Mouse (Mus musculus): ENCODE measurements at regions not wholly inside any gene's neighbourhood (a gene's known extent, or its start where the extent isn't known, plus 50 kb on each side); places are given as distances from the start of the nearest gene placed in this dataset.
"Not testable (repeated sequence)": the region's sequence is repeated elsewhere in the genome, so short reads cannot be mapped to it uniquely, and the experiment has no call there.

DNA sequence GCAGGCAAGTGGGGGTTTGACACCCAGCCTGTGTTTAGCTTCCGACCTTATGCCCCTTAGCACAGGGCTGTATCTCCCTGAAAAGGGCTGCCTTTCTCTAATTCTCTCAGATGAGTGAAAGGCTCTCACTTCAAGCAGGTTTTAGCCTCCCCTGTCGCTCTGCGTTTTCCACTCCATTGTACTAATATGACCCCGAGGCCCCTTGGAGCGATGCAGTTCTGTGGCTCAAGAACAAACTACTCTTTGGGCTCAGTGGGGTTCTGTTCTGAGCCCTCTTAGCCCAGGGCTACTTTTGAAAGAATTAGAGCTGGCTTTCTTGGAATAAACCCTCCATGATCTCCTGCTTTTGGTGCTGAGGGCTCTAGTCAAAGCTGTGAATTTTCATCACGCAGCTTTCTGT lies 53.4 kb upstream of the Castor2 start:
- no peak for DNase-seq

DNA sequence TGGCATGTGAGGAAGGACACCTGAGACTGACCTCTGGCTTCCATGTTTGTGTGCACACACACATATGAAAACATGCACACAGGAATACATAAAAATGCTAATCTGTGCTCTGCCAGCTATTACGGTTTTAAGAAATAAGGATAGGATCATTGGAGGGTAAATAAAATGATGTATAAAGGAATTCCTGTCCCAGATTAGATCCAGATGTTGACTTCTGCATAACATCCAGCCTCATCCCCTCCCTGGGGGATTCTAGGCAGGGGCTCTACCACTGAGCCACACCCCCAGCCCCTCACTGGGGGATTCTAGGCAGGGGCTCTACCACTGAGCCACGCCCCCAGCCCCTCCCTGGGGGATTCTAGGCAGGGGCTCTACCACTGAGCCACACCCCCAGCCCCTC lies 56.6 kb upstream of the Castor2 start:
- DNase-seq: not testable (repeated sequence)

DNA sequence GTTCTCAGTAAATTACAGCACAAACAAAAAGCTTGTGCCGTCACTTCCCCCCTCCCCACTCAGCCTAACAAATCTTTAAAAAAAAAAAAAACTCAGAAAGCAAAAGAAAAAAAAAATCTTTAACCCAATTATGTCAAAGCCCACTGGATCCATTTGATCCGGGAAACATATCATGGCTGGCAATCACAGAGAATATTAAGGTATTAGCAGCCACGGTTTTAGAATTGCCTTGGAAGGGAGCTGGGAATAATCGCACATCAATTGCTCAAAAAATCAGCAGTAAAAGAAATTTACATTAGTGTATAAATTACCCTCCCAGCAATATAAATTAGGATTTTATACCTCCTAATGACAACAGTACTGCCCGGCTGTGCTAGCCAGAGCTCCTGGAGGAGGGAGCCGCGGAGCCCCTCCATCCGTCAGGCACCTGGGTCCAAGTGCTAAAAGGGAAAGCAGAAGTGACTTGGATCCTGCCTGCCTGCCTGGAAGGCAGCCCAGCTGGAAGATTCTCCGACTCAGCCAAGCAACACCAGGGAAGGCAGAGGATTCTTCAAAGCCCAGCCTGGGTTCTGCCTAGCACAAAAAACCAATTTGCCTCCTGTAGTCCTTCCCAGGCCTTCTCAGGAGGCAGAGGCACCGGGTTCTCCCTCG lies 72.1 kb upstream of the Castor2 start:
- DNase-seq: no peak

DNA sequence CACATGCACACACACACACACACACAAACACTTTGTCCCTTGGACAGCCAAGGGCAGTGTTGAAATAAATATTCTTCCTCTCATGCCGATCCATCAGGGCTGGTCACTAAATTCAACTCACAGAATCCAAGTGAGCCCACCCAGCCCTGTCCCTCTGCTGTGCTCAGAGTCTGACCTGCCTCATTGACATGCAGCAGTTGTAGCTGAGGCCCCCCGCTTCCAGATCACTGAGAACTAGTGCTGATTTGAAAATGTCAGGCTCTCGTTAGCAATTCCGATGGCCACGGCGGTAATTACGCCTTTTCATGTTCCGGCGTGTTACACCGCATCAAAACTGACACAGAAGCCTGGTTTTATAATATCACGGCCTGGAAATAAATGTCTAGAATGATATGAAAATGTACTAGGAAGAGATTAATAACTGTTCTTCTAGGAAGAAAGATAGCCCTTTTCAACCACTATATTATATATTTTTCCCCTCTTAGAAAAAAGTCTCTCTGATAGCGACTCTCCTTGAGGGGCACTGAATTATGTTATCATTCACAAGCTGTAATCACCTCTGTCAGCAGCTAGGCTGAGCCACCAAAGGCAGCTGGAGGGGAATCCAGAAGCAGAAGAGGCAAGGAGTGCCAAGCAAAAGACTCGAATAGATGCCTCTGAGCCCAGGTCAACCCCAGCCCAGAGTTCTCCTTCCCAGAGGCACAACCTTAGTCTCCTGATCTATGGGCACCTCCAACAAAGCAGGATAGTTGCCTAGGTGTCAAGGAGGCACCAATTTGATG lies 79.7 kb upstream of the Castor2 start:
- no peak for DNase-seq

DNA sequence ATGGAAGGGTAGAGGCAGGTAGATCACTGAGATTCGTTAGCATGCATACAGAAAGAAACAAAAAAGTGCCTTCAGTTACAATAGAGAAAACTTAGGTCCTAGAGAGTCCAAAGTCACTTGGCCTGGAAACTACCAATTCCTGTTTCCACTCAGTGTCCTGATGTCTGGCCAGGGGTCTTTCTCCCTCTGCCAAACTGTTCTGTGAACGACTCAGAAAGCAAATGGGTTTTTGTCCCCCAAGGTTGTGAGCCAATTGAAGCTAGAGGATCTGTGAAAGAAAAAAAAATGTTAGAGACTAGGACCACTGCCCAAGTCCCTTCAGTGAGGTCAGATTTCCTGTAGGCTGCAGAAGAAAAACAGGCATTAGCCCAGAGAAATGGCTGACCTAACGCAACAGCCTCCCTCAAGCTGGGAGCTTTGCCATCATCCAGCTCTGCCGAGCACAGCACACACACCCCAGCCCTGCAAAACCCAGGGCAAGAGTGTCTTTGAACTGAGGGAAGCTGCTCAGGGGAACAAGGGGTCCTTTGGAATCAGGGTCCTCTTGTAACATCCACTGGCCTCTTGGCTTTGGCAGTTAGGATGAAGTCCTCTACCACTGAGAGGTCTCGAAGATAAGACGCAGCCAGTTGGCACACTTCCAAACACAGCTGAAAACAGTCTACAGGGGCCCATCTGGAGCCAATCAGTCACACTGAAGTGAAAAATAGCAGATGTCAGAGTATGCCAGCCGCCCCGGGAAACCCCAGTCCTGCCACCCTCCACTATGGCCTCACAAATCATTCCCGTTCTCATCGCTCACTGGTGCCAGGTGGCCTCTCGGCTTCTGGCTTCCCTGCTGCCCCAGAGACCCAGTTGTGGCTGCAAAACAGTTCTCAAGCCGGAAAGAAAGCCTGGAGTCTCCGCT lies 85.0 kb upstream of the Castor2 start:
- DNase-seq: peak; percentile 99

DNA sequence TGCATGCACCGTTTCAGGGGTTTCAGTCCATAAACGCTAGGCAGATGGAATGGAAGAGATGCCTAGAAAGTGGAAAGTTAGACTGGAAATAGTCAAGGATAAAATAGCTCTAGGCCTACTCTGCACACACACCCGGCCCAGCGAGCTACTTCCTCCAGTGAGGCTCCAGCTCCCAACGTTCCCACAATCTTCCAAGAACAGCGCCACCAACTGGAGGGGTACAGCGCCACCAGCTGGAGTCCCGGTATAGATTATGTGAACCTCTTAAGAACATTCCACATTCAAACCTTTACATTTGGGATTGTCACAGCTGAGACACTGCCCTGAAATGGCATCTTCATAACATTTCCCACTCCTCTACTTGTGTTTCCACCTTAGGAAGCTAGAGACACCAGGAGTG lies 86.3 kb upstream of the Castor2 start:
- peak; percentile 42 for DNase-seq

DNA sequence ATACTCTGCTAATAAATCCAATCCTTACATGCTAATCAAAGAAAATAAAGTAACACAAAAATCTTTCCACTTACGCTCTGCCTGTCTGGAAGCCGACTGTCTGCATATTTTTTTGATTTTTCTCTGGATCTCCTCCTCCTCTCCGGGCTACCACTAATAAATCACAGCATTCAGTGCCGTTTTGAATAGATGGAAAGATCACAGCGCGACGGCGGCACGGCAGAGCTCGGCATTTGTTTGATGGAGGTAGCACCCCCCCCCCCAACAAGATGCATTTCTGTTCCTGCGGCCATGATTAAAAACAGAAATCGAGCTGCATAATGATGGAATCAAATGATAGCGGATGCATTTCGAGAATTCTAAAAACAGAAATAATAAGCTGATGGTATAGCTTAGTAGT lies 89.7 kb upstream of the Castor2 start:
- DNase-seq: no peak

DNA sequence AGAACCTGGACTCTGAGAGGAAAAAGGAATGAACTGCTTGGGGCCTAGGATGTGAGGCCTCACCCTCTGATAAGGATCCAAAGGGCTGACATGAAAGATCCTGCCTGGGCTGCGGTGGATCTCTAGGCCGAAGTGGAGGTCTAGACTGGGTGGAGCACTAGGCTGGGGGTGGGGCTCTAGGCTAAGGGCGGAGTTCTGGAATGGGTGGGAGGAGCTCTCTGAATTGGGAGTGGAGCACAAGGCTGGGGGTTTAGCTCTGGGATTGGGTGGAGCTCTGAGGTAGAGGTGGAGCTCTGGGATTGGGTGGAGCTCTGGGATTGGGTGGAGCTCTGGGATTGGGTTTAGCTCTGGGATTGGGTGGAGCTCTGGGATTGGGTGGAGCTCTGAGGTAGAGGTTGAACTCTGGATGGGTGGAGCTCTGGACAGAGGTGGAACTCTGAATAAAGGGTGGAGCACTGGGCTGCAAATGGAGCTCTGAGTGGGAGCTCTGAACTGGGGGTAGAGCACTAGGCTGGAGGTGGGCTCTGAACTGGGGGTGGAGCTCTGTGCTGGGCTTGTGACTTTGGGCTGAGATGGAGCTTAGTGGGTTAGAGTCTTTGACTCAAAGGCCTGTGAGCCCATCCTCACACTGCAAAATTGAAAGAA lies 92.3 kb upstream of the Castor2 start:
- peak; percentile 88 for DNase-seq

DNA sequence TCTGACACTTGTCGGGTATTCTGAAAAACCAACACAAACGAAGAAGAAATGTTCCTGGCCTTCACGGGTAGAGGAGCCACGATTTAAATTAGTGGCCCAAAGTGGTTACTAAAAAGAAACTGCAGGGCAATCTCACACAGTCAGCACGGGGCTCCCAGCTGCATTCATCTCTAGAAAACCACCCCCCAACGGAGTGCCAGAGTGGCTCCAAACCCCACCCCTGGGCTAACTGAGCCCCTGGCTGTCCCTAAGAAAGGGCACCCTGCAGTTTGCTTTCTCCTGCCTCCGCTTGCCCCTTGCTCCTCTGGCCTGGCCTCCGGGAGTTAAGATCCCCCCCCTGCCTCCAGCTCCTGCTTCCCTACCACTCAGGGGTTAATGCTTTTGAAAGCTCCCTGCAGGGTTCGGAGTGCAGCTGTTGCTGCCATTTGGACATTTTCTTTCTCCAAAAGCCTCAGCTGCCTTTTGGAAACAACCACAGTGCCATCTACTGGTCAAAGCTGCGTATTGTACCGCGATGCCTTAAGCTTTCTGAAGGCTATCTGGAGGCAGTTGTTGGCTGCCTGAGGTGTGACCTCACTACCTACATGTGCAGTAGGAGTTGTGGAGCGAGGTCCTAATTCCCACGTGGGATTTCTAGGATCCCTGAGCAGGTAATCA lies 92.9 kb upstream of the Castor2 start:
- DNase-seq: peak; percentile 94

DNA sequence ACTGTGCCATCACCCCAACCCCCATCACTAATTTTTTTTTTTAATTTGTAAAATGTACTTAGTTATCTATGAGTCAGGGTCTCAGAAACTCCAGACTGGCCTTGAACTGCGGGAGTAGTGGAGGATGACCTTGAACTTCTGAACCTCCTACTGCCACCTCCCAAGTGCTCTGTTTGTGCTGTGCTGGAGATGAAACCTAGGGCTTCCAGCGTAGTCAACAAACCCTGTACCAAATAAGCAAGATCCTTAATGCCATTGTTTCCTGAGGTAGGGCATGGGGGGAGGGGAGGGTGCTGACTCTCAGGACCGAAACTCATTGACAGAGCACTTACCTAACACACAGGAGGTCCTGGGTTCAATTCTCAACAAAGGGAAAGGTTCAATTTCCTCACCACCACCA lies 93.5 kb upstream of the Castor2 start:
- DNase-seq: no peak

DNA sequence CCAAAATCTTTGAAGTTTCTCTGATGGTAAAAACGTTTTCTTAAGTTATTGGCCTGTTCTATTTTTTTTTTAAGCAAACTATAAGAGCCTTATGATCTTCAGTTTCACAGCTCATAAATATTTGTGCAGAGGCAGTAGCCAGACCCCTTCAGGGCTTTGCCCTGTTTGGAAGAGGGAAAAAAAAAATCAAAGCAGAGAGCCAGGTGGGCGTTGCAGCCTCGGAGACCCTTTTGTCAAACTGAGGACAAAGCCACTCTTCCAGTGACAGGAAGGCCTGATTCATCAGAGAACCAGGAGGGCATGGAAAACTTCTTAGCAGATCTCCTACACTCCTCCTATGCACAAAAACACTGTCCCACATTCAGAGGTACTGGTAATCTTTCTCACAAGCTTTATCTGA lies 99.4 kb upstream of the Castor2 start:
- no peak for DNase-seq

DNA sequence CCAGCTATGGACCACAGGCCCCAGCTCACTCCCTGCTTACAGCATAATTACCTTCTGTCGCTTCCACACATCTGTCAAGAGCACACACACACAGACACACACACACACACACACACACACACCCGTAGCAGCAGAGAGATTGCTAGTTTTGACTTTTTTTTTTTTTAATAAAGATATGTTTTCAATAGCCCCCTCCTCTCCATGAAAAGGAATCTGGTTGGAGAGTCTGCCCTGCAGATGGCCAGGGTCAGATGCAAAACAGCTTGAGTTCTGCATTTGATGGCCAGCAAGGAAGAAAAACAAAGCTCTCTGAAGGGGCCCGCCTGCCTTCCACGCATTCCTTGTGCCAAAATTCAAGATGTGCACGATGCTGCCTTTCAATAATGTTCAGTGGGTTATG lies 99.8 kb upstream of the Castor2 start:
- no peak for DNase-seq

DNA sequence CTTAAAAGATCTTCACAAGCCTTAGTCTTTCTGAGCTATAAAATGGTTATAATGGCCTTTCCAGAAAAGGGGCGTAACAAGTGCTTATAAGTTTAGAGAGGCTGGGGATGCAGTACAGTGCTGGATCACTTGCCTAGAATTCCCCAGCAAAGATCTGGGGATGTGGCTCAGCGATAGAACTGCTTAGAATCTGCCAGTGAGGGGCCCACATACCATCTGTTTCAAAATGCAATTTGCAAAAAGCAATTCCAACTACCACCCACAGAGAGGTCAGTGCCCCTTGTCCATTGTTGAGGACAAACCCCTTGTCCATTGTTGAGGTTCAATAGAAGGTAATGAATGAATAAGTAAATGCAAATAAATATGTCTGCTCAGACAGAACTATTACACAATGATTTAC lies 107.5 kb upstream of the Castor2 start:
- no peak for DNase-seq

DNA sequence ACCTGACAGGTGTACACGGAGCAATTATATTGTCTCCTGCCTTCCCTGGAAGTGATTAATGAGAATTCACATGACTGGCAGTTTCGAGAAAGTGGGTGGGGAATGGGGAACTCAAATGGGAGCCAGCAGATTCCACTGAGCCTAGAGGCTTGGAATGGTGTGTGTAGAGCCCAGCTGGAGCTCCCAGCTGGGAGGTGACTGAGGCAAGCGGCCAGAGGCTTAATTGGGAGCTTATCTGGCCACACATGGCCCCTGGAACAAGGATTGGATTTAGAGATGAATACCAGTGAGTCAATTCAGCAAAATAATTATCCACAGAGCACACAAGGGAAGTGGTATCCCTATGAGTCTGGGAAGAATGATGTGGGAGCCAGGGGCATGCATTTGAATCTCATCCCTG lies 108.0 kb upstream of the Castor2 start:
- DNase-seq: peak; percentile 95

DNA sequence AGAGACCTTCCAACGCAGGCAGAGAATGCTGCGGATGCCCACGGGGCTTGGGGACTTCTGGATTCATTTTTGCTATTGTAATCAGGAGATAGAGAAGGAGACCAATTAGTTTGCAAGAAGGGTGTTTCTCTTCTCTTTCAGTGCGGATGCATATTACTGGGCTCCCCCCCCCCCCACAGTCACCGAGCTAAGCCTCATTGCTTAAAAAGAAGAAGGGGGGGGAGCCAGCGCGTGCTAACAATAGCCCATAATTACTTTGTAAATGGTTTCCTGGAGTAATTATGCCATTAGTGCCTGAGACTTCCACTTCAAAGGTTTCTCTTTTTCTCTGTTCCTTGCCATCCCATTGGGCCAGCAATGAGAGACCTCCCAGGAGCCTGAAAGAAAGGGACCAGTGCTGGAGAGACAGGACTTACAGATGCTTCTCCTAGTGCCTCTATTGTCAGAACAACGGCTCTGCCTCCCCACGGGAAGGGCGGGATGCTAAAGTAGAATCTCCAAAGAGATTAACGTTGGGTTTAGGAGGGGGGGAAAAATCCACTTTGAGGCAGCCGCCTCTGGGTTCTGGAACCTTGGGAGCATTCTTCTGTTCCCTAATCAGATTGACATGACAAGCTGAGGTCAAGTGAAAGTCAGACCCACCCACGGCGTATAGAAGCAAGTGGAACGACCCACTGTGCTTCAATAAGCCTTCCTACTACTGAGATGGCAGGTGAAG lies 116.1 kb upstream of the Castor2 start:
- DNase-seq: no peak

DNA sequence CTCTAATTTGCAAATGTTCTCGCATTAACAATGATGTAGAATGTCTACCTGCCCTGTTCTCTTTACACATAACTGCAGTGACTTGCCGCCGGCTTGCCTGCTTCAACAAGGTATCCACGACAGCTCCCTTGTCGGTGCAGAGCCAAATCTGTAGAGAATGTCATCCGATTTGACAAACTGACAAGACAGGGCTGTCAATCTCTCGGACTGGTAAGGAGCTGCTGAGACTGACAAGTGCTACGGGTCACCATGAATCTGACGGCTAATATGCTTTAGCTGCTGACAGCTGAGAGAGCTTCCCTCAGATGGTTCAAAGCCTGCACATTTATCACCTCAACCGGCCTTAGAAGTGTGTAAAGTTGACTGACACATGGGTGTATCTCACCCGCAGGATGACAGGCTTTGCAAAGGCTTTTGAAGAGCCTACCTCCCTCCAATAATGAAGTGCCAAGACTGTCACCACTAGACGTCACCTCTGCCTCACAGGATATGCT lies 129.0 kb upstream of the Castor2 start:
- DNase-seq: no peak

DNA sequence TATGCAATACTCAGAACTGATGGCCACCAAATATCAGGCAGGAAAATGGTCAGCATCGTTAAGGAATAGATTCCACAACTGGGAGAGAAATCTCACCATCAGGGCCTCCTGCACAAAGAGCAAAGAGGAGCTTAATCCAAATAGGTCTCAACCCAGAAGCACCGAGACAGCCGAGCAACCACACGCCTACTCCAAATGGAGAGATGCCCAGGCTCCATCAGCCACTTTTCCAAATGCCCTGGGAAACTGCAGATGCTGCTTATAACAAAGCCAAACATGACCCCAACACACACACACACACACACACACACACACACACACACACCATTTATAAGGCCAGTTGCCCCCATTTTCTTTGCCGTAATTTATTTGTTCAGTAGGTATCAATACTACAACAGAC lies 136.2 kb upstream of the Castor2 start:
- DNase-seq: peak; percentile 51

DNA sequence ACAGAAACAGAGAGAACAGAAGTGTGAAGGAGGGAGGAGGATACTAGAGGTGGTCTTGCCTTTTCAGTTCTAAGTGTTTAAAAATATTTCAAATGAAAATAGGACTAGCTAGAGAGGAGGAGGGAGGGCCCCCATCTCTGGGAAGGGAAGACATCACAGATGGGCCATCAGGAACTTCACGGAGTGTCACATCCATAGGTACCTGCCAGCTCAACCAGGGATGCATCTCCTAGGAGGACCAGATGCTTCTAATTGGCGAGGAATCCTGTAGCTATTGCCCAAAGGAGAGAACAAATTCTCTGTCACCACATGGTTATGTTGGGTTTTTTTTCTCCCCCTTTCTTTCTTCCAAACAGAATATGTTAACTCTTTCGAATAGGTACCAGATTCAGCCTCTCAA lies 158.7 kb upstream of the Castor2 start:
- peak; percentile 4 for DNase-seq

DNA sequence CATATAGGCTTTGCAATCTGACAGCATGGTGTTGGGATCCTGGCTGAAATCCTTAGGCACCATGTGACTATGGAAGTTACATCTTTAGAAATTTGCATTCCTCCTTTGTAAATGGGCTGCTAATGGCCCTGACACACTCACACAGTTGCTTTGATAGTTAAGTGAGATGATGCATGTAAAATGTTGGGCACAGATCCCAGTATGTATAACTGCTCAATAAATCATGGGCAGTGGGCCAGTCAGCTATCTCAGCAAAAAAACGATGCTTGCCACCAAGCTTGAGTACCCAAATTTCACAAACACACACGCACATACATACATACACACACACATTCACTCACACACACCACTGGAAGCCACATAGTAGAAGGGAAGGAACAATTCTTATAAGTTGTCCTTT lies 159.5 kb upstream of the Castor2 start:
- DNase-seq: peak; percentile 28

DNA sequence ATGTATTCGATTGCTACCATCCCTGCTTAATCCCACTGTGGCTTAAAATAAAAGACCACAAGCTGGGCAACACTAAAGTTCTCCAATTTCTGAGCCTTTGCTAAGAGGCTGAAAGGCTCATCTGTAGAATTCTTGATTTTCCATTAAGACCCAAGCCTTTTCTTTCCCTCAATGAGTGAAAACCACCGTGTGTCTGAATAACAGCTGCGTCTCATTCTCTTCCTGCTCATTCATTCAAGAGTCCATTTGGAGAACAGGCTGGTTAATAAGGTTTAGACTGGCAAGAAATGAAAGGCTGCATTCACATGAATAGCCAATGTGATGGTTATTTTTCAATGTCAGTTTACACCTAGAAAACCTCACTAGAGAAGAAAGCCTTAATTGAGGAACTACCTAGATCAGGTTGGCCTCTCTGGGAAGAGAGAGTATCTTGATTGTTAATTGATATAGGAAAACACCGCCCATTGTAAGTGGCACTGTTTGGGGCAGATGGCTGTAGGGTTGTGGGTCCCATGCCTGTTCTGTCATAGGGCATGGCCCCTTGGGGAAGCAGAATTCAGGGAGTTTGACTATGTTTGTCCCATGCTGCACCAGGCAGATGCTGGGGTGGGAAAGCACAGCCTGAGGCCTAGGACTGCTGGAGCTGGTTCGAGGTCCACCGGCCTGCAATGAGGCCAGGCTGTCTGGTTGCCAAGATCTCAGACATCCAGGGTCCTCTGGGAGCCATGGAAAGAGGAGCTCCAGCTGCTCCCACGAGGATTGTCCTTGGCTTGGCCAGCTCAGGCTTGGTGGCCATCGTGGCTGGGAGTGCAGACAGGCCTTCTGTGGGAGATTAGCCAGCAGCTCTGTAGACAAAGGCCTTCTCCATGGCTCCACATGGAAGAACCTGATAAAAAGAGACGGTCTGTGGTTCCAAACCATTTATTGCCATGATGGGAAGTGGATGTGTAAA lies 161.3 kb upstream of the Castor2 start:
- peak; percentile 64 for DNase-seq

DNA sequence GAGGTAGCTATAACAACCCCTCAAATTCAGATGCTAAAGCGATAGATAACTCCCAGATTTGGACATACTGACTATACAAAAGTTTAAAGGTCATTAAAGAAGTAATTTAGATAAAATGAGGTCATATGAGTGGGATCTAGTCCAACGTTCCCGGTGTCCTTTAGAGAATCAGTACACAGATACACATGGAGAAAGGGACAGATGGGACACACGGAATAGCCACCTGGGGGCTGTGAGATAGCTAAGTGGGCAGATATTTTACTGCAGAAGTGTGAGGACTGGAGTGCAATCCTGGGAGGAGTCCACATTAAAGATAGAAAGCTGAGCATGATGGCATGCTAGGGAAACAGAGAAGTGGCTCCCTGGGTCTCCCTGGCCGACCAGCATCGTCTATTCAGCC lies 164.1 kb upstream of the Castor2 start:
- no peak for DNase-seq
